Mouse (Mus musculus) kidney, postnatal 0 days (tissue): ENCODE data around the gene Dennd1a. TPM values are rescaled to one million over a fixed set of nuclear protein-coding genes. Genes with fewer than 3 reads are reported as not detected.

Experiments used
- ATAC-seq: fragments of 200-750 bp; cut with Nextera tagmentation; replicated peaks from 2 replicates; pipeline ENCODE4 v1.8.0; 2017; ENCODE audit warnings: low read depth, moderate number of reproducible peaks, moderate TSS enrichment, moderate library complexity; ENCODE audit not compliant: low FRiP score
- DNase-seq: peaks from one replicate; pipeline ENCODE4 v3.0.0-alpha.2; 2016; ENCODE audit warnings: low spot score
- H3K27ac ChIP-seq: fragments of 300-500 bp; sonication (generic); 2 replicates; pipeline ENCODE4 v1.5.1; 2014; ENCODE audit warnings: mild to moderate bottlenecking
- H3K27me3 ChIP-seq: fragments of 300-500 bp; sonication (generic); 2 replicates; pipeline ENCODE4 v1.6.1; 2014; ENCODE audit warnings: low read length, mixed read lengths; ENCODE audit not compliant: insufficient read depth
- H3K36me3 ChIP-seq: fragments of 300-500 bp; sonication (generic); 2 replicates; pipeline ENCODE4 v1.6.1; 2014; ENCODE audit warnings: low read length, mixed read lengths; ENCODE audit not compliant: insufficient read depth
- H3K4me1 ChIP-seq: fragments of 300-500 bp; sonication (generic); replicated peaks from 2 replicates; pipeline ENCODE4 v1.6.1; 2014; ENCODE audit warnings: antibody characterized with exemption, low read length, mixed read lengths; ENCODE audit not compliant: insufficient read depth
- H3K4me2 ChIP-seq: fragments of 300-500 bp; sonication (generic); 2 replicates; pipeline ENCODE4 v1.6.1; 2014; ENCODE audit warnings: mild to moderate bottlenecking, low read length, moderate library complexity, mixed read lengths
- H3K4me3 ChIP-seq: fragments of 300-500 bp; sonication (generic); replicated peaks from 2 replicates; pipeline ENCODE4 v1.5.1; 2014; ENCODE audit warnings: low read depth, low read length
- H3K9ac ChIP-seq: fragments of 300-500 bp; sonication (generic); 2 replicates; pipeline ENCODE4 v1.6.1; 2014; ENCODE audit warnings: low read depth, low read length
- H3K9me3 ChIP-seq: fragments of 300-500 bp; sonication (generic); replicated peaks from 2 replicates; pipeline ENCODE4 v1.6.1; 2016; ENCODE audit warnings: low read length, inconsistent platforms, mixed read lengths
- CTCF ChIP-seq: IDR thresholded peaks from 2 replicates; pipeline ENCODE4 v1.5.1; 2016; ENCODE audit warnings: antibody characterized with exemption, low read depth, mild to moderate bottlenecking, moderate library complexity
- WGBS: fragments of 180-500 bp; shearing (Covaris S2); extraction: QIAGEN DNeasy Blood & Tissue Kit; methylation state at CpG from one replicate; pipeline ENCODE4 v1.1.7; 2014; 5-methylcytosine and 5-hydroxymethylcytosine counted together
- polyA plus RNA-seq: library from polyadenylated mRNA; unstranded; fragments of >200 nt; fragmentation: Nextera tagmentation; extraction: Ambion mirVana; gene quantifications from 2 replicates; pipeline ENCODE4 v1.2.1, GENCODE M21; 2015

The Dennd1a gene
- polyA plus RNA-seq, 1 experiment from 2014 or later, result 10.6 TPM

DNA sequence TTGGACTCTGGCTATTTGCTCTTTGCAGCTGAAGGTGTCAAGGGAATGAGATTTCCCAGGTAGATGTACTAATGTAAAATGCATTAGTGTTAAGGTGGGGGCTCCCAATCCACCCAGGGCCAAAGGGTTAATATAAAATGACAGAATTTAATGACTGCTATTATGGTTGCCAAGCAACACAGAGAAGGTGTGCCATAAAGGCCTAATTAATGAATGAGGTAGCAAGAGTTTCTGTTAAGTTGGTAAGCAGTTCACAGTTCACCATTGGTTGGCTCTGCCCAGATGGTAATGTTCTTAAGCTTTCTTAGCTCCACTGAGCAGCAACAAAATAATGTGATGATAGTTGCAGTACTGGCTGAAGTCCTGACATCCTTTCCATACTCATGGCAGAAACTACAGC is 190.9 kb downstream of the Dennd1a start:
- no peak overlapping the region for H3K4me3 ChIP-seq
- no peak overlapping the region for H3K4me2 ChIP-seq
- H3K4me1 ChIP-seq, result 0 out of 2 replicates have a peak, but pooled peaks cover 9% of the 10 kb centered on the region
- no peak overlapping the region; the same call in 1 of the 2 replicates for H3K27ac ChIP-seq
- no peak for TF ChIP-seq CTCF
- no peaks in the 10 kb centered on the region for H3K36me3 ChIP-seq
- H3K9me3 ChIP-seq, result no peaks in the 10 kb centered on the region
- DNase-seq, result no peak
- H3K27me3 ChIP-seq, result no peaks in the 10 kb centered on the region
- no peak overlapping the region for H3K9ac ChIP-seq
- no peak for ATAC-seq

DNA sequence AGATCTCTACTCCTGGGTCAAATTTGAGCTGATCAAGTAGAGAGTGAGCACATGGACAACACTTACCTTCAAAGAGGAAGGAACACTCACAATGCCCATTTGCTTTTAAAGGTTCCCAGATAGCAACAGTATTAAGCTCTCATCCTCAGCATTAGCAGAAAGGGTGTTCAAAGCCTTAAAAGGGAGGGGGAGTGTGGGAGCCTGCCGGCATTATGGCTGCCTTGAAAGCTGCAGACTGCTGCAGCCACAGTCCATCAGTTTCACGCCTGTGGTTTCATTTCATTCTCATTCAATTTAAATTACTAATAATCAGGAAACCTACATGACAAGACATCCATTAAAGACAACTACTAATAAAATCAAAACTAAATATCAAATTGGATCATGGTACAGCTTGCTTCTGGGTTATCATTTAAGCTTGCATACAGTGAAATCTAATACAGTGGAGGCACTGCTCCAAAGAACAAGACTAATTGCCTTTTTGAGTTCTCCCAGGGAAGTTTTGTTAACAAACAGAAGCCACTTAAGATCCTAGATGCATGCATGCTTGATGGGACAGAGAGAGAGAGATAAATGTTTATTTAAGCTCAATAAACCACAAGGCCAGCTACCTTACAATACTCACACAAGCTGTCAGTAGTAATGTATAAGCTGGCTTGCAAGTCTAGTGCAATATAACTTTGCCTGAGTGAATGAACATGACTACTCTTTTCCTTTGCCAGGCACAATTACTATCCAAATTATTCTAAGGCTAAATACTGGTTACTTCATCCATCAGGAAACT is 192.6 kb downstream of the Dennd1a start:
- Histone ChIP-seq H3K4me2 (no peak overlapping the region), H3K9ac (no peak overlapping the region), H3K9me3 (no peaks in the 10 kb centered on the region), H3K4me1 (0 out of 2 replicates have a peak, but pooled peaks cover 5% of the 10 kb centered on the region), H3K27me3 (no peaks in the 10 kb centered on the region), H3K4me3 (no peak overlapping the region), H3K27ac (no peak overlapping the region), H3K36me3 (no peaks in the 10 kb centered on the region)
- DNase-seq (peak; percentile 77), ATAC-seq (no peak)
- no peak for TF ChIP-seq CTCF
- WGBS, result 45% methylated on average over 2 of the region's 2 CpGs

DNA sequence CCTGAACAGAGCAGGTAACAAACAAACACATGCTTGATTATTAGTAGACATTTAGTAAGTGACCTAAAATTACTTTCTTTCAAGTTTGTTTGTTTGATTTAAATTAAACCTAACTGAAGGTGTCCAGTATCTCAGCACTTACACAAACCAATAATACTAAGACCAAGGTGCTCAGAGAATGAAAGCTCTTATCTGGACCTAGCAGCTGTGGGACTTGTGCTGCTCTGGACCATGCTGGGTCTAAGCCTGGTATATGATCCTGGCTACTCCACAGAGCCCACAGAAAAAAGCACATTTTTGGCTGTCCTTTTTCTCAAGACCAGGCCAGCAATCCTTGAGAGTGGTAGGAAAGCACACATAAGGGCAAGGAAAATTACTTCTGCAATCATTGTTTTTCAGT is 193.2 kb downstream of the Dennd1a start:
- Histone ChIP-seq H3K36me3 (no peaks in the 10 kb centered on the region), H3K9ac (no peak overlapping the region), H3K9me3 (no peaks in the 10 kb centered on the region), H3K4me3 (no peak overlapping the region), H3K4me1 (0 out of 2 replicates have a peak, but pooled peaks cover under 1% of the 10 kb centered on the region), H3K27me3 (no peaks in the 10 kb centered on the region), H3K27ac (no peak overlapping the region), H3K4me2 (no peak overlapping the region)
- no peak for DNase-seq
- no peak for TF ChIP-seq CTCF
- ATAC-seq, result no peak

DNA sequence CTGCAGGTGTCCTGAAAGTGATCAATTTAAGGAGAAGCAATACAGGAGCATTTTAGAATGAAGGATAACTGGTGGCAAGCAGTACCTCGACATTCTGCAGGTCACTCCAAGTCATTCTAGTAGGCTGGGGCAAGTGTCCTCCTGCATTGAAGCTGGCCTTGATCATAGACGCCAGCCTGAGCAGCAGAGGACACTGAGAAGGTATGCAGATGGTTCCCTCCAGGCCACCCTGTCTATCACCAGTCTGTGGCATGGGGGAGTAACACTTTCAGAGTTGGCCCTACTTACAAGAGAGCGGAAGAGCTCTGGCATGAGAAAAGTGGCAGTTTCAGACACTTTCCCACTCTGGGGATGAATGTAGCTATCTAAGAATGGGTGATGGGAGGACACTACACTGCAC is 193.9 kb downstream of the Dennd1a start:
- no peaks in the 10 kb centered on the region for H3K36me3 ChIP-seq
- no peaks in the 10 kb centered on the region for H3K9me3 ChIP-seq
- TF ChIP-seq CTCF, result no peak
- no peaks in the 10 kb centered on the region for H3K27me3 ChIP-seq
- H3K9ac ChIP-seq, result no peak overlapping the region
- DNase-seq (no peak), ATAC-seq (no peak)
- no peaks in the 10 kb centered on the region for H3K4me1 ChIP-seq
- no peak overlapping the region for H3K4me2 ChIP-seq
- 67% methylated on average over 3 of the region's 3 CpGs for WGBS
- no peak overlapping the region for H3K27ac ChIP-seq
- H3K4me3 ChIP-seq, result no peak overlapping the region

DNA sequence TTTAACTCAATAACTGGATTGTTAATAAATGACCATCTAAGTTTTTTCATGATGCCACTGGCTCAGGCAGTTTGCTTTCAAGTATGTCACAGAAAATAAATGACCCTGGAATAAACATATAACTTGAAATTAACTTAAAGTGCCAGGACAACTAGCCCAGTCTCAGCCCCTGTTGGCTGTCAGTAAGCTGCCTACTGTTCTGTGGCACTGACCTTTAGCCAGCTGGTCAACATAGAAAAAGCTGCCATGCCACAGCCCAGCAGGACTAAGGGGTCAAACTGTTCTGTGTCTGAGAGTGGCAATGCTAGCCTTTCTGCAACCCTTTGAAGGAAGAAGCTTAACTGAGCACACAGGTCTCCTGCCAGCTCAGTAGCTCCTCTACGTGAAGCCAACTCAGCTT is 198.8 kb downstream of the Dennd1a start:
- 0 out of 2 replicates have a peak, but pooled peaks have one; percentile 49 for ATAC-seq
- no peak for DNase-seq
- H3K9ac ChIP-seq, result no peak overlapping the region
- no peak overlapping the region for H3K4me2 ChIP-seq
- no peak for TF ChIP-seq CTCF
- peak overlapping the region; percentile 48 for H3K27ac ChIP-seq
- no peaks in the 10 kb centered on the region for H3K27me3 ChIP-seq
- H3K4me1 ChIP-seq, result no peaks in the 10 kb centered on the region
- no peaks in the 10 kb centered on the region for H3K9me3 ChIP-seq
- H3K4me3 ChIP-seq, result no peak overlapping the region
- WGBS, result 68% methylated on average over 1 of the region's 1 CpGs
- H3K36me3 ChIP-seq, result no peaks in the 10 kb centered on the region

DNA sequence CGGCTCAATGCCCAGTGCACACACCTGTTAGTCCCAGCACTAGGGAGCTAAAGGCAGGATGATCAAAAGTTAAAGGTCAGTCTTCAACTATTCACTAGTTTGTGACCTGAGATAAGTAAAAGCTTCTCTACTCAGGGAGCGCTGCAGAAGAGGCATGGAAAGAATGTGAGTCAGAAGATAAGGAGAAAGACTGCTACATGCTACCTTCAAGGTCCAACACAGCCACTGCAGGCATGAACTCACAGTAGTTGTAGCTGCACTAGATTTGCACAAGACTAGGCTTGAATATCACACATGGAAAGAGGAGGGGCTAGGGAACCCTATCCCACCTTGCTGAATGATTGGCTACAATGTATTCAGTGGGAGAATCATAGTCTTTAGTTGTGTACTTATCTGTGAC is 202.1 kb downstream of the Dennd1a start:
- Histone ChIP-seq H3K27me3 (no peaks in the 10 kb centered on the region), H3K4me1 (no peaks in the 10 kb centered on the region), H3K4me2 (no peak overlapping the region), H3K9ac (no peak overlapping the region), H3K27ac (no peak overlapping the region), H3K36me3 (no peaks in the 10 kb centered on the region), H3K9me3 (no peaks in the 10 kb centered on the region), H3K4me3 (no peak overlapping the region)
- no peak for DNase-seq
- ATAC-seq, result no peak
- 79% methylated on average over 2 of the region's 2 CpGs for WGBS
- no peak for TF ChIP-seq CTCF
